Mouse (Mus musculus): ENCODE measurements around the gene Kcnq2.

Gene Kcnq2

GRCm38 (mm10) chr2:181042376-181042775, 92.7 kb downstream of the Kcnq2 start:
- in situ Hi-C loops (cut with MboI): no loop called here

- in situ Hi-C loops (cut with MboI): no loop called here
Measured at GRCm38 (mm10) chr2:181041941-181042340, 93.2 kb downstream of the Kcnq2 start.

- in situ Hi-C loops (cut with MboI): no loop called here
Measured at GRCm38 (mm10) chr2:181039356-181039680, 95.8 kb downstream of the Kcnq2 start.

GRCm38 (mm10) chr2:181038644-181039355, 96.3 kb downstream of the Kcnq2 start:
- in situ Hi-C loops (cut with MboI): no loop called here

- in situ Hi-C loops (cut with MboI): no loop called here
Measured at GRCm38 (mm10) chr2:181036561-181036960, 98.5 kb downstream of the Kcnq2 start.

- in situ Hi-C loops (cut with MboI): no loop called here
Measured at GRCm38 (mm10) chr2:181035186-181035585, 99.9 kb downstream of the Kcnq2 start.

GRCm38 (mm10) chr2:181033310-181033709, 101.8 kb downstream of the Kcnq2 start:
- in situ Hi-C loops (cut with MboI): no loop called here

GRCm38 (mm10) chr2:181032407-181032806, 102.7 kb downstream of the Kcnq2 start:
- in situ Hi-C loops (cut with MboI): no loop called here

- in situ Hi-C loops (cut with MboI): no loop called here
Measured at GRCm38 (mm10) chr2:181031406-181031934, 103.6 kb downstream of the Kcnq2 start.
